8 mouse cellular contexts compared by ENCODE assay signal in genomic region chrX:8132017-8132976, GRCm38 (mm10). TPM values are rescaled to one million over a fixed set of nuclear protein-coding genes. Genes with fewer than 3 reads are reported as not detected.
DNase-seq lines count a peak whose midpoint lies in the region; ATAC-seq and TF ChIP-seq lines count a peak whose summit lies in the region.

TSS of gene Wdr13 (minus strand) at chrX:8132892.

- TF ChIP-seq EP300 in lung, postnatal 0 days (IDR thresholded peaks at IDR 0.05): no peak

- H3K27ac ChIP-seq in hindbrain, embryonic 10.5 days: peak within 1 kb of the TSS; percentile 91
- peak within 1 kb of the TSS; percentile 95 for H3K27ac ChIP-seq in lung, postnatal 0 days (ENCODE audit: low read length)

- peak within 1 kb of the TSS; percentile 52; the same call in 1 of the 2 replicates for H3K9ac ChIP-seq in lung, postnatal 0 days (replicated peaks; ENCODE audit: low read depth)

- peaks cover 6% of the 10 kb centered on the region for H3K4me1 ChIP-seq in hindbrain, embryonic 10.5 days (replicated peaks)
- H3K4me1 ChIP-seq in lung, postnatal 0 days (ENCODE audit: insufficient read depth, low read depth, low read length): no peaks in the 10 kb centered on the region

- peak; percentile 98 for DNase-seq in MEL-GATA-1-ER (ENCODE audit: extremely low read depth, low read depth)
- peak; percentile 85 for DNase-seq in cerebellum, adult 8-10 months
- DNase-seq in hindbrain, embryonic 10.5 days (ENCODE audit: low spot score): peak; percentile 88
- peak; percentile 95 for DNase-seq in layer of hippocampus, adult 9-11 months
- DNase-seq in lung, postnatal 0 days (ENCODE audit: low spot score): peak; percentile 94
- peak; percentile 65 for DNase-seq in ovary, postnatal 14 days (ENCODE audit: low spot score)
- peak; percentile 85 for DNase-seq in thymus, postnatal 14 days

- no peaks in the 10 kb centered on the region for H3K27me3 ChIP-seq in hindbrain, embryonic 10.5 days (ENCODE audit: insufficient read depth, poor library complexity, severe bottlenecking)
- H3K27me3 ChIP-seq in lung, postnatal 0 days (replicated peaks; ENCODE audit: insufficient read depth, low read length): no peaks in the 10 kb centered on the region

- peaks cover 29% of the 10 kb centered on the region for H3K36me3 ChIP-seq in hindbrain, embryonic 10.5 days
- no peaks in the 10 kb centered on the region for H3K36me3 ChIP-seq in lung, postnatal 0 days (ENCODE audit: insufficient read depth, low read length)

- H3K4me3 ChIP-seq in hindbrain, embryonic 10.5 days: peak within 1 kb of the TSS; percentile 61
- H3K4me3 ChIP-seq in lung, postnatal 0 days (ENCODE audit: low read depth, low read length): peak within 1 kb of the TSS; percentile 46

- peak; percentile 93 for ATAC-seq in frontal cortex, adult (ENCODE audit: low TSS enrichment)
- peak; percentile 96 for ATAC-seq in lung, postnatal 0 days

- peak within 1 kb of the TSS; percentile 51 for H3K4me2 ChIP-seq in lung, postnatal 0 days (replicated peaks; ENCODE audit: low read depth, low read length)

- WGBS in hindbrain, embryonic 10.5 days: 17% methylated on average over 40 of the region's 40 CpGs
- WGBS in lung, postnatal 0 days: 12% methylated on average over 39 of the region's 40 CpGs

- H3K9me3 ChIP-seq in hindbrain, embryonic 10.5 days: peaks cover 9% of the 10 kb centered on the region; the same call in 1 of the 2 replicates
- H3K9me3 ChIP-seq in lung, postnatal 0 days (ENCODE audit: low read length): no peaks in the 10 kb centered on the region

- TF ChIP-seq CTCF in lung, postnatal 0 days (IDR thresholded peaks at IDR 0.05): peak; percentile 25; the same call in 1 of the 2 replicates

RNA-seq across cellular contexts. Expression of gene Wdr13, which starts in this region (rescaled TPM):
- 25.8 and 26.7 TPM in 2 replicates for polyA plus RNA-seq in hindbrain, embryonic 10.5 days (2016; fragmentation: Nextera tagmentation; extraction: Ambion mirVana)
- 18.4 and 18.9 TPM in 2 replicates for polyA plus RNA-seq in lung, postnatal 0 days (2015; fragmentation: Nextera tagmentation; extraction: Ambion mirVana)

Comparison
In these comparisons a context has a peak if more than half of its experiments do, and no peak if none do; other contexts are left out.
1. Peak in every context shown above with its lines: DNase-seq, ATAC-seq, H3K4me3 ChIP-seq and H3K27ac ChIP-seq.